Comparison of ENCODE assay signal across 9 mouse cellular contexts in genomic region chr3:104782061-104782681, GRCm38 (mm10). TPM values are rescaled to one million over a fixed set of nuclear protein-coding genes. Genes with fewer than 3 reads are reported as not detected.
DNase-seq lines count a peak whose midpoint lies in the region; ATAC-seq and TF ChIP-seq lines count a peak whose summit lies in the region.
"Had no signal": no experiment of that assay in that cellular context is flagged by ENCODE, and none has a peak within 500 bp of the region (broad histone marks: within the 10 kb centered on the region; RNA-seq: fewer than 3 reads in every experiment).

No protein-coding gene starts in this region.

- ATAC-seq in intestine, embryonic 16.5 days: no peak
- ATAC-seq in lung, embryonic 15.5 days (ENCODE audit: borderline replicate concordance, extremely low read depth, low FRiP score, low TSS enrichment): no peak
- no peak for ATAC-seq in inflammation-experienced regulatory T-cells, adult 6 months

- no peak overlapping the region for H3K27ac ChIP-seq in spleen, adult 2 months (ENCODE audit: insufficient read depth, low read length)
- no peak overlapping the region for H3K27ac ChIP-seq in intestine, embryonic 16.5 days (ENCODE audit: low read length)
- H3K27ac ChIP-seq in lung, embryonic 15.5 days: no peak overlapping the region

- no peak for TF ChIP-seq CTCF in spleen, adult 2 months (IDR thresholded peaks at IDR 0.05; ENCODE audit: extremely low read depth, insufficient read depth, insufficient read length, insufficient replicate concordance)

- H3K36me3 ChIP-seq in spleen, adult 2 months (ENCODE audit: control insufficient read depth, insufficient read depth, low read length): no peaks in the 10 kb centered on the region
- H3K36me3 ChIP-seq in intestine, embryonic 16.5 days (ENCODE audit: control insufficient read depth, insufficient read depth, low read length): no peaks in the 10 kb centered on the region
- H3K36me3 ChIP-seq in lung, embryonic 15.5 days: no peaks in the 10 kb centered on the region

- WGBS in spleen, adult 2 months: 31% methylated on average over 12 of the region's 12 CpGs
- WGBS in intestine, embryonic 16.5 days: 30% methylated on average over 12 of the region's 12 CpGs
- WGBS in lung, embryonic 15.5 days: 20% methylated on average over 12 of the region's 12 CpGs

- DNase-seq in spleen, adult 2 months (ENCODE audit: low read depth in 1 of 2, low spot score in 2 of 2): no peak
- DNase-seq in spleen, postnatal 14 days (ENCODE audit: low spot score in 2 of 2): no peak
- peak; percentile 81 for DNase-seq in gastrocnemius, postnatal 25 days
- DNase-seq in ovary, postnatal 36 days (ENCODE audit: low spot score): no peak
- DNase-seq in thymus, postnatal 36 days: no peak

- peak overlapping the region; percentile 98 for H3K4me2 ChIP-seq in intestine, embryonic 16.5 days (ENCODE audit: low read depth, low read length)
- peak overlapping the region; percentile 98 for H3K4me2 ChIP-seq in lung, embryonic 15.5 days

- peaks cover 19% of the 10 kb centered on the region; the same call in 1 of the 2 replicates for H3K4me1 ChIP-seq in spleen, adult 2 months (ENCODE audit: control insufficient read depth, insufficient read depth, insufficient read length)
- peaks cover 28% of the 10 kb centered on the region for H3K4me1 ChIP-seq in intestine, embryonic 16.5 days (ENCODE audit: control insufficient read depth, insufficient read depth, low read length)
- peaks cover 27% of the 10 kb centered on the region for H3K4me1 ChIP-seq in lung, embryonic 15.5 days

- H3K9me3 ChIP-seq in intestine, embryonic 16.5 days (ENCODE audit: control insufficient read depth, low read length): no peaks in the 10 kb centered on the region
- H3K9me3 ChIP-seq in lung, embryonic 15.5 days: no peaks in the 10 kb centered on the region

- H3K9ac ChIP-seq in intestine, embryonic 16.5 days (ENCODE audit: low read depth, low read length): no peak overlapping the region; the same call in 1 of the 2 replicates
- H3K9ac ChIP-seq in lung, embryonic 15.5 days: 0 out of 2 replicates have a peak overlapping the region, but pooled peaks have one; percentile 34

- peak overlapping the region; percentile 56; the same call in 1 of the 2 replicates for H3K4me3 ChIP-seq in spleen, adult 2 months (ENCODE audit: extremely low read depth, insufficient read depth, insufficient read length)
- H3K4me3 ChIP-seq in intestine, embryonic 16.5 days (ENCODE audit: low read length): peak overlapping the region; percentile 57
- H3K4me3 ChIP-seq in lung, embryonic 15.5 days: peak overlapping the region; percentile 49

- no peak for TF ChIP-seq POLR2A in spleen, adult 2 months (IDR thresholded peaks at IDR 0.05; ENCODE audit: low read depth, low read length)

- peaks cover 12% of the 10 kb centered on the region for H3K27me3 ChIP-seq in spleen, adult 2 months (ENCODE audit: control insufficient read depth, insufficient read depth, low read length)
- H3K27me3 ChIP-seq in intestine, embryonic 16.5 days (replicated peaks; ENCODE audit: control insufficient read depth, insufficient read depth, low read length): peaks cover 40% of the 10 kb centered on the region
- peaks cover 67% of the 10 kb centered on the region for H3K27me3 ChIP-seq in lung, embryonic 15.5 days
- H3K27me3 ChIP-seq: Patski had no signal

RNA-seq across cellular contexts. Expression of gene Fam19a3, which starts 0.5 kb away (rescaled TPM):
- 0.21 and 0.23 TPM in 2 replicates for polyA plus RNA-seq in spleen, adult 2 months (2012; rRNA removed)
- total RNA-seq in gastrocnemius, postnatal 25 days (2021): 1 to 10 TPM; 4.0 to 4.6 TPM
- polyA plus RNA-seq in intestine, embryonic 16.5 days (2015; fragmentation: Nextera tagmentation; extraction: Ambion mirVana): 0.06 and 0.09 TPM in 2 replicates
- polyA plus RNA-seq in lung, embryonic 15.5 days (2015; fragmentation: Nextera tagmentation; extraction: Ambion mirVana): 0.17 TPM in 1 of 2 replicates, not detected in the other
- 1 to 10 TPM in 1 of 3 experiments, under 1 TPM in 2; 0.40 to 1.5 (median 0.50) TPM for polyA plus RNA-seq in inflammation-experienced regulatory T-cells, adult 6 months (2017; shearing (Covaris generic))

RNA-seq across cellular contexts. Expression of gene Ppm1j, which starts 1.3 kb away (rescaled TPM):
- 13.1 and 15.8 TPM in 2 replicates for polyA plus RNA-seq in spleen, adult 2 months (2012; rRNA removed)
- 10 to 100 TPM; 34.3 to 40.8 TPM for total RNA-seq in gastrocnemius, postnatal 25 days (2021)
- polyA plus RNA-seq in intestine, embryonic 16.5 days (2015; fragmentation: Nextera tagmentation; extraction: Ambion mirVana): 4.3 and 5.2 TPM in 2 replicates
- 3.4 and 6.0 TPM in 2 replicates for polyA plus RNA-seq in lung, embryonic 15.5 days (2015; fragmentation: Nextera tagmentation; extraction: Ambion mirVana)
- 10 to 100 TPM; 19.0 to 23.8 (median 22.1) TPM for polyA plus RNA-seq in inflammation-experienced regulatory T-cells, adult 6 months (2017; shearing (Covaris generic))

RNA-seq across cellular contexts. Expression of gene Rhoc, which starts 6.0 kb away (rescaled TPM):
- 15.1 and 18.0 TPM in 2 replicates for polyA plus RNA-seq in spleen, adult 2 months (2012; rRNA removed)
- total RNA-seq in gastrocnemius, postnatal 25 days (2021): 10 to 100 TPM; 44.8 to 66.5 TPM
- 171 and 184 TPM in 2 replicates for polyA plus RNA-seq in intestine, embryonic 16.5 days (2015; fragmentation: Nextera tagmentation; extraction: Ambion mirVana)
- polyA plus RNA-seq in lung, embryonic 15.5 days (2015; fragmentation: Nextera tagmentation; extraction: Ambion mirVana): 151 and 154 TPM in 2 replicates
- polyA plus RNA-seq in inflammation-experienced regulatory T-cells, adult 6 months (2017; shearing (Covaris generic)): 10 to 100 TPM in 1 of 3 experiments, 1 to 10 TPM in 2; 1.2 to 14.7 (median 2.5) TPM

RNA-seq across cellular contexts. Expression of gene Mov10, which starts 36.2 kb away (rescaled TPM):
- polyA plus RNA-seq in spleen, adult 2 months (2012; rRNA removed): 13.5 and 15.1 TPM in 2 replicates
- total RNA-seq in gastrocnemius, postnatal 25 days (2021): 1 to 10 TPM; 1.4 to 1.7 TPM
- 139 and 161 TPM in 2 replicates for polyA plus RNA-seq in intestine, embryonic 16.5 days (2015; fragmentation: Nextera tagmentation; extraction: Ambion mirVana)
- polyA plus RNA-seq in lung, embryonic 15.5 days (2015; fragmentation: Nextera tagmentation; extraction: Ambion mirVana): 62.1 and 65.0 TPM in 2 replicates
- 10 to 100 TPM; 24.0 to 29.1 (median 26.9) TPM for polyA plus RNA-seq in inflammation-experienced regulatory T-cells, adult 6 months (2017; shearing (Covaris generic))
